Mouse (Mus musculus) heart, postnatal 14 days (tissue): ENCODE measurements around the gene Slc22a19. TPM values are rescaled to one million over a fixed set of nuclear protein-coding genes. Genes with fewer than 3 reads are reported as not detected.
"Not testable (repeated sequence)": the region's sequence is repeated elsewhere in the genome, so short reads cannot be mapped to it uniquely, and the experiment has no call there.

Source experiments
- DNase-seq, 2 experiments: peaks; one replicate each; pipeline ENCODE4 v3.0.0; 2021 to 2022
- intact Hi-C: fragments of 180-260 bp; cut with DNase I; formaldehyde crosslinking; loops from one replicate; pipeline ENCODE4 v1.15.1; 2025
- long read RNA-seq, 2 experiments: library from polyadenylated mRNA; stranded (forward); transcript quantifications; one replicate each; pipeline ENCODE4 v2.0.0; 2021
- total RNA-seq, 2 experiments: library from RNA; stranded (reverse); gene quantifications; 2 replicates each; pipeline ENCODE4 v1.2.3; 2021

Slc22a19 gene
- total RNA-seq = not detected
- long read RNA-seq, experiment 1 = 0 reads
- long read RNA-seq, experiment 2 = 0 reads

- intact Hi-C loops = no loop called here
- DNase-seq = no peak
These were observed at the start of gene Slc22a19 for GRCm38 (mm10) chr19:7711148-7711547. TSS of gene Slc22a19 (minus strand) at chr19:7711310.

GRCm38 (mm10) chr19:7753371-7753770 is 42.3 kb upstream of the Slc22a19 start:
- intact Hi-C loops = not testable (repeated sequence)

GRCm38 (mm10) chr19:7729543-7729942 is 18.4 kb upstream of the Slc22a19 start:
- intact Hi-C loops = no loop called here
- no peak for DNase-seq

More at GRCm38 (mm10) chr19:7753371-7753770, 42.3 kb upstream of the Slc22a19 start:
- DNase-seq = not testable (repeated sequence)

GRCm38 (mm10) chr19:7693104-7693503 is 18.0 kb downstream of the Slc22a19 start:
- intact Hi-C loops = not testable (repeated sequence)

GRCm38 (mm10) chr19:7691259-7691658 is 19.9 kb downstream of the Slc22a19 start:
- intact Hi-C loops = no loop called here
- no peak for DNase-seq

More at GRCm38 (mm10) chr19:7693104-7693503, 18.0 kb downstream of the Slc22a19 start:
- not testable (repeated sequence) for DNase-seq

GRCm38 (mm10) chr19:7687988-7688387 is 23.1 kb downstream of the Slc22a19 start:
- no peak for DNase-seq
- intact Hi-C loops = no loop called here

GRCm38 (mm10) chr19:7672033-7672432 is 39.1 kb downstream of the Slc22a19 start:
- DNase-seq = no peak
- intact Hi-C loops = no loop called here

GRCm38 (mm10) chr19:7648913-7649666 is 62.0 kb downstream of the Slc22a19 start:
- intact Hi-C loops = no loop called here
- no peak for DNase-seq

GRCm38 (mm10) chr19:7633786-7634185 is 77.3 kb downstream of the Slc22a19 start:
- intact Hi-C loops = no loop called here
- DNase-seq = no peak

- intact Hi-C loops = no loop called here
- no peak for DNase-seq
These were observed 78.1 kb downstream of the Slc22a19 start for GRCm38 (mm10) chr19:7633021-7633420.

Other genes starting within 250 kb of the Slc22a19 start
- 10 to 100 TPM; 79.2 to 87.9 TPM for gene Rtn3, start 228.0 kb downstream of the Slc22a19 start, total RNA-seq
- 10 to 100 TPM; 24.7 to 28.4 TPM for gene Atl3, start 217.3 kb downstream of the Slc22a19 start, total RNA-seq
- 10 to 100 TPM; 77.3 to 83.3 TPM for gene Pla2g16, start 153.9 kb downstream of the Slc22a19 start, total RNA-seq
- 1 to 10 TPM in 1 of 2 experiments, under 1 TPM in 1; 0.44 to 1.6 TPM for gene Lgals12, start 104.1 kb downstream of the Slc22a19 start, total RNA-seq
- gene Hrasls5, start 98.8 kb downstream of the Slc22a19 start, total RNA-seq = not detected
- gene Slc22a26, start 91.4 kb upstream of the Slc22a19 start, total RNA-seq = not detected